Mouse (Mus musculus) limb, embryonic 11.5 days (tissue): ENCODE measurements around the gene H2-M11. TPM values are rescaled to one million over a fixed set of nuclear protein-coding genes. Genes with fewer than 3 reads are reported as not detected.

Experiments
- ATAC-seq: fragments of 200-750 bp; cut with Nextera tagmentation; 2 replicates; pipeline ENCODE4 v1.8.0; 2017; ENCODE audit warnings: low read depth; ENCODE audit not compliant: insufficient number of reproducible peaks, low FRiP score, low TSS enrichment
- DNase-seq: peaks from one replicate; pipeline ENCODE4 v3.0.0-alpha.2; 2015; ENCODE audit warnings: low spot score
- H3K27ac ChIP-seq: fragments of 300-500 bp; sonication (generic); replicated peaks from 2 replicates; pipeline ENCODE4 v1.5.1; 2014; ENCODE audit warnings: low read depth, mild to moderate bottlenecking, low read length
- H3K27me3 ChIP-seq: fragments of 300-500 bp; sonication (generic); 2 replicates; pipeline ENCODE4 v1.6.1; 2014; ENCODE audit warnings: mild to moderate bottlenecking, low read length, mixed read lengths; ENCODE audit not compliant: control insufficient read depth, insufficient read depth
- H3K36me3 ChIP-seq: fragments of 300-500 bp; sonication (generic); 2 replicates; pipeline ENCODE4 v1.6.1; 2014; ENCODE audit warnings: mild to moderate bottlenecking, low read length, moderate library complexity, mixed read lengths; ENCODE audit not compliant: control insufficient read depth, insufficient read depth
- H3K4me1 ChIP-seq: fragments of 300-500 bp; sonication (generic); 2 replicates; pipeline ENCODE4 v1.6.1; 2014; ENCODE audit warnings: low read length, mixed read lengths; ENCODE audit not compliant: control insufficient read depth, insufficient read depth
- H3K4me2 ChIP-seq: fragments of 300-500 bp; sonication (generic); 2 replicates; pipeline ENCODE4 v1.6.1; 2014; ENCODE audit warnings: low read depth, mild to moderate bottlenecking, moderate library complexity; ENCODE audit not compliant: severe bottlenecking
- H3K4me3 ChIP-seq: fragments of 300-500 bp; sonication (generic); 2 replicates; pipeline ENCODE4 v1.5.1; 2014; ENCODE audit warnings: low read depth, low read length
- H3K9ac ChIP-seq: fragments of 300-500 bp; sonication (generic); 2 replicates; pipeline ENCODE4 v1.6.1; 2014; ENCODE audit warnings: mild to moderate bottlenecking, low read length
- H3K9me3 ChIP-seq: fragments of 300-500 bp; sonication (generic); 2 replicates; pipeline ENCODE4 v1.6.1; 2016; ENCODE audit warnings: low read length; ENCODE audit not compliant: control insufficient read depth
- WGBS: fragments of 180-500 bp; shearing (Covaris S2); extraction: QIAGEN DNeasy Blood & Tissue Kit; methylation state at CpG from one replicate; pipeline ENCODE4 v1.1.7; 2014; 5-methylcytosine and 5-hydroxymethylcytosine counted together
- polyA plus RNA-seq: library from polyadenylated mRNA; unstranded; fragments of >200 nt; fragmentation: Nextera tagmentation; extraction: Ambion mirVana; gene quantifications from 2 replicates; pipeline ENCODE4 v1.2.1, GENCODE M21; 2014

The H2-M11 gene
- polyA plus RNA-seq: not detected in 2 replicates

- no peak for DNase-seq
- H3K27me3 ChIP-seq: no peaks in the 10 kb centered on the region
- H3K27ac ChIP-seq: no peak within 1 kb of the TSS
- ATAC-seq: no peak
- no peak within 1 kb of the TSS for H3K4me2 ChIP-seq
- no peak within 1 kb of the TSS for H3K9ac ChIP-seq
- H3K36me3 ChIP-seq: no peaks in the 10 kb centered on the region
- no peaks in the 10 kb centered on the region for H3K4me1 ChIP-seq
- no peak within 1 kb of the TSS for H3K4me3 ChIP-seq
- no peaks in the 10 kb centered on the region for H3K9me3 ChIP-seq
- WGBS: 76% methylated on average over 3 of the region's 3 CpGs
Measured at GRCm38 (mm10) chr17:36546775-36547174, at the start of gene H2-M11. TSS of gene H2-M11 (plus strand) at chr17:36547075.

- 76% methylated on average over 1 of the region's 1 CpGs for WGBS
- H3K9me3 ChIP-seq: no peaks in the 10 kb centered on the region
Measured at GRCm38 (mm10) chr17:36500435-36500834, 46.4 kb upstream of the H2-M11 start.

DNA sequence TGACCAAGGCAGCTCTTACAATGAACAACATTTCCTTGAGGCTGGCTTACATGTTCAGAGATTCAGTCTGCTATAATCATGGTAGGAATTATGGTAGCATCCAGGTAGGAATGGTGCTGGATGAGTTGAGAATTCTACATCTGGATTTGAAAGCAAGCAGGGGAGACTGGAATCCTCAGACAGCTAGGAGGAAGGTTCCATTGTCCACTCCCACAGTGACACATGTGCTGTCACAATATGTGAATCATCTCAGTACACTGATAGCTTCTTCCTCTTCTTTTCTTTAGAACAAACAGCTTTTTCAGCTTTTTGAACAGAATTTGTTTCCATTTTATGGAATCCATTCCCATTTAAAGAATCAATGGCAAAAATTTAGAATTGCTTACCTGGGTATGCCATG, 43.0 kb upstream of the H2-M11 start:
- no peaks in the 10 kb centered on the region for H3K36me3 ChIP-seq
- H3K9ac ChIP-seq: no peak overlapping the region
- DNase-seq: no peak
- no peaks in the 10 kb centered on the region for H3K27me3 ChIP-seq
- no peak overlapping the region for H3K4me2 ChIP-seq
- H3K9me3 ChIP-seq: no peaks in the 10 kb centered on the region
- H3K4me1 ChIP-seq: no peaks in the 10 kb centered on the region
- no peak overlapping the region for H3K4me3 ChIP-seq
- no peak for ATAC-seq
- no peak overlapping the region for H3K27ac ChIP-seq

More at GRCm38 (mm10) chr17:36500435-36500834, 46.4 kb upstream of the H2-M11 start:
- Histone ChIP-seq H3K4me3 (no peak overlapping the region), H3K4me2 (no peak overlapping the region), H3K9ac (no peak overlapping the region), H3K27me3 (no peaks in the 10 kb centered on the region), H3K4me1 (no peaks in the 10 kb centered on the region), H3K27ac (no peak overlapping the region), H3K36me3 (no peaks in the 10 kb centered on the region)
- ATAC-seq: no peak
- no peak for DNase-seq

Other genes with a start within 250 kb of the H2-M11 start
- not detected in 2 replicates for gene H2-M10.1, start 220.9 kb upstream of the H2-M11 start, polyA plus RNA-seq
- gene H2-M10.3, start 178.7 kb upstream of the H2-M11 start, polyA plus RNA-seq: not detected in 2 replicates
- gene H2-M10.4, start 84.7 kb upstream of the H2-M11 start, polyA plus RNA-seq: not detected in 2 replicates
- gene H2-M9, start 95.6 kb downstream of the H2-M11 start, polyA plus RNA-seq: not detected in 2 replicates
- not detected in 2 replicates for gene H2-M1, start 125.1 kb downstream of the H2-M11 start, polyA plus RNA-seq
- gene H2-M10.5, start 225.8 kb downstream of the H2-M11 start, polyA plus RNA-seq: not detected in 2 replicates